Mouse (Mus musculus): ENCODE measurements around the gene Cadm1. TPM values are rescaled to one million over a fixed set of nuclear protein-coding genes. Genes with fewer than 3 reads are reported as not detected.

The Cadm1 gene
- polyA plus RNA-seq, 1 experiment from 2014 or later: 84.9 TPM

DNA sequence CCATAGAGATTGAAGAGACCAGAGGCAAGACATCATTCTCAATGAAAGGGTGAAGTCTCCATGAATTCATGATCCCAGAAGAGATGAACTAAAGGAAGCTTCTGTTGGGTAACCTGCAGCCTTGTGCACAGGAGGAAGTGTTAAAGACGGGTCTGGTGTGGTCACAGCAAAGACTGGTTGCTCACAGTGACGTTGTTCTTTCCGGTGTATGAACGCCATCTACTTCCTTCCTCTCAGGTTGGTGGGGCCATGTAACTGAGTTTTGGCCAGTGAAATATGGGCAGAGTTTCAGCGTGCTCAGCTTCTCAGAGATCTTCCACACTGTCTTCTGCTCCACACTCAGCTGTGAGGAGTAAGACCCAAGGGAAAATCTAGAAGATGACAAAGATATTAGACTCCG is 363.0 kb downstream of the Cadm1 start:
- Histone ChIP-seq H3K9ac (replicated peaks; ENCODE audit: low read depth) (no peak overlapping the region), H3K36me3 (ENCODE audit: insufficient read depth, low read length) (no peaks in the 10 kb centered on the region), H3K4me1 (ENCODE audit: insufficient read depth, low read depth, low read length) (no peaks in the 10 kb centered on the region), H3K9me3 (ENCODE audit: low read length) (no peaks in the 10 kb centered on the region), H3K27me3 (replicated peaks; ENCODE audit: insufficient read depth, low read length) (no peaks in the 10 kb centered on the region), H3K4me3 (ENCODE audit: low read depth, low read length) (no peak overlapping the region), H3K27ac (ENCODE audit: low read length) (no peak overlapping the region), H3K4me2 (replicated peaks; ENCODE audit: low read depth, low read length) (no peak overlapping the region)
- 76% methylated on average over 6 of the region's 6 CpGs for WGBS
- DNase-seq (ENCODE audit: low spot score) (peak; percentile 11), ATAC-seq (no peak)
- TF ChIP-seq EP300 (IDR thresholded peaks at IDR 0.05): no peak
- no peak for TF ChIP-seq CTCF (IDR thresholded peaks at IDR 0.05)

DNA sequence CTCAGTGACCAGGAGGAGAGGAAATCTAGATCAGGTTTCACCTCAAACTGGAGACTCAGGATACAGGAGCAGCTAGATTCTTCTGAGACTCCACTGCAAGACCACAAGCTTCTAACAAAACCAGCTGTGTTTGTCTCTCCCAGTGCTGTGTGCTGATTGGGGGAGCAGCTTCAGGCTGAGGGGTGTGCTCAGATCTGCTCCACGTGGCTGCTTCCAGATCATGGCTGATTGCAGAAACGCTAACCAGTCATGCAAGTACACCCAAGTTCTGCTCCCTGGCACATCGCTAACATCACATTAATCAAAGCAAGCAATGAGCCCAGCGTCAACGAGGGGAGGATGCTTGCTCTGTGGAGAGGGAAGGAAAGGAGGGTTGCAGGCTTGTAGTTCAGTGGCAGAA is 364.1 kb downstream of the Cadm1 start:
- TF ChIP-seq EP300 (IDR thresholded peaks at IDR 0.05): no peak
- TF ChIP-seq CTCF (IDR thresholded peaks at IDR 0.05): no peak
- no peak overlapping the region for H3K27ac ChIP-seq (ENCODE audit: low read length)
- H3K9ac ChIP-seq (replicated peaks; ENCODE audit: low read depth): no peak overlapping the region
- no peaks in the 10 kb centered on the region for H3K27me3 ChIP-seq (replicated peaks; ENCODE audit: insufficient read depth, low read length)
- no peak overlapping the region for H3K4me3 ChIP-seq (ENCODE audit: low read depth, low read length)
- no peaks in the 10 kb centered on the region for H3K4me1 ChIP-seq (ENCODE audit: insufficient read depth, low read depth, low read length)
- no peak overlapping the region; the same call in 1 of the 2 replicates for H3K4me2 ChIP-seq (replicated peaks; ENCODE audit: low read depth, low read length)
- 0 out of 2 replicates have a peak, but pooled peaks have one; percentile 16 for ATAC-seq
- no peaks in the 10 kb centered on the region for H3K9me3 ChIP-seq (ENCODE audit: low read length)
- no peaks in the 10 kb centered on the region for H3K36me3 ChIP-seq (ENCODE audit: insufficient read depth, low read length)
- DNase-seq (ENCODE audit: low spot score): no peak
- 6% methylated on average over 5 of the region's 5 CpGs for WGBS

DNA sequence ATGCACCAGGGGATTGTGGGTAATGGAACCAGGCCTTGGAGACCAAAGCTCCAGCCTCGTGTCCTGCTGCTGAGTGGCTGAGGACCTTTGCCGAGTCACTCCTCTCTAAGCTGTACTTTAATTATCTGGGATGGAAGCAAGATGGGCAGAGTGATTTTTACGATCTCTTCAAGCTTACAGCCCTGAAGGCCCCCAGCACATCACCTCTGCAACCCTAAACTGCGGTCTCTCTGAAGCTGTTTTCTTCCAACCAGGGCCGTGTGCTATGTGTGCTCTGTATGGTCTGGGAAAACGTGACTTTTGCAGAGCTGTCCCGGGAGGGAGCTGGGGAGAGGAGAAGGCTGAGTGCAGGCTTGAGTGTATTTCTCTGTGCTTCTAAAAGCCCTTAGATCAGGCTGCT is 364.7 kb downstream of the Cadm1 start:
- ATAC-seq: no peak
- no peaks in the 10 kb centered on the region for H3K27me3 ChIP-seq (replicated peaks; ENCODE audit: insufficient read depth, low read length)
- no peak overlapping the region for H3K4me2 ChIP-seq (replicated peaks; ENCODE audit: low read depth, low read length)
- H3K9me3 ChIP-seq (ENCODE audit: low read length): no peaks in the 10 kb centered on the region
- DNase-seq (ENCODE audit: low spot score): no peak
- no peaks in the 10 kb centered on the region for H3K36me3 ChIP-seq (ENCODE audit: insufficient read depth, low read length)
- H3K9ac ChIP-seq (replicated peaks; ENCODE audit: low read depth): no peak overlapping the region
- WGBS: 25% methylated on average over 7 of the region's 7 CpGs
- no peak overlapping the region for H3K4me3 ChIP-seq (ENCODE audit: low read depth, low read length)
- no peaks in the 10 kb centered on the region for H3K4me1 ChIP-seq (ENCODE audit: insufficient read depth, low read depth, low read length)
- H3K27ac ChIP-seq (ENCODE audit: low read length): no peak overlapping the region
- TF ChIP-seq EP300 (IDR thresholded peaks at IDR 0.05): no peak
- TF ChIP-seq CTCF (IDR thresholded peaks at IDR 0.05): no peak

DNA sequence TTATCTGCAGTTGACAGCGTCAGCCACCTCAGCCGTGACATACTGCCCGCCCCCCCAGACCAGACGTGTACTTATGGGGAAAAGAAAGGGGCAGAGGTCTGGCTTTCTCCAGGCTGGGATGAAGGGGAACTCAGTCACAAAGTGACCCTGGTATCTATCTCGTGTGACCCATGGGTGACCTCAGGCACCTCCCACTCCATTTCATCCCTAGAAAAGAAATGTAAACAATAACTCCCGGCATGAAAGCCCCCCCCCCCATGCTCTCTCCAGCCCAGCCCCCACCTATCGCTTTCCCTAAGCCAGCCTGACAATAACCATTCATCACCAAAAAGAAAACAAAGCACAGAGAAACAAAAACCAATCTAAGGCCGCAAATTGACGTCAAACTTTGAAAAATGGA is 365.1 kb downstream of the Cadm1 start:
- Histone ChIP-seq H3K4me2 (replicated peaks; ENCODE audit: low read depth, low read length) (no peak overlapping the region), H3K27ac (ENCODE audit: low read length) (no peak overlapping the region), H3K27me3 (replicated peaks; ENCODE audit: insufficient read depth, low read length) (no peaks in the 10 kb centered on the region), H3K36me3 (ENCODE audit: insufficient read depth, low read length) (no peaks in the 10 kb centered on the region), H3K4me1 (ENCODE audit: insufficient read depth, low read depth, low read length) (no peaks in the 10 kb centered on the region), H3K9ac (replicated peaks; ENCODE audit: low read depth) (no peak overlapping the region), H3K9me3 (ENCODE audit: low read length) (no peaks in the 10 kb centered on the region), H3K4me3 (ENCODE audit: low read depth, low read length) (no peak overlapping the region)
- no peak for TF ChIP-seq CTCF (IDR thresholded peaks at IDR 0.05)
- no peak for TF ChIP-seq EP300 (IDR thresholded peaks at IDR 0.05)
- WGBS: 16% methylated on average over 9 of the region's 9 CpGs
- no peak for DNase-seq (ENCODE audit: low spot score)
- no peak for ATAC-seq

DNA sequence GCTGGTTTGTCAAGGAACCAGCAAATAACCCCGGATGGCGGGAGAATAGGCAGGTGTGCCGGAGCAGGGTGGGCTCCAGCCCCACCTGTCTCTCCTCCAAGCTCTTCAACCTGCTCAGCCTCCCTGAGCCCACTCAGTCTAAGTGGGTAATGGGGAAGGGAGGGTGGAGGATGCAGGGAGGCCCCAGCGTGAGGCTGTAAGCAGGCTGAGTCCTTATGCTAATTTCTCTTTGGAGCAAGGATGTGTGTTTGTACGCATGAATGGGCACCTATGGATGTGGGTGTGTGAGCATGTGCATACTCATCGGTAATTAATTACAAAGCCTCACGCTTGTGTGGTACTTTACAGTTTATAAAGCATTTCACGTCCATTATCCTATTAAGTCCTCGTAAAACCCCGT is 370.8 kb downstream of the Cadm1 start:
- Histone ChIP-seq H3K4me1 (ENCODE audit: insufficient read depth, low read depth, low read length) (no peaks in the 10 kb centered on the region), H3K27me3 (replicated peaks; ENCODE audit: insufficient read depth, low read length) (no peaks in the 10 kb centered on the region), H3K4me3 (ENCODE audit: low read depth, low read length) (no peak overlapping the region), H3K27ac (ENCODE audit: low read length) (no peak overlapping the region), H3K9me3 (ENCODE audit: low read length) (no peaks in the 10 kb centered on the region), H3K36me3 (ENCODE audit: insufficient read depth, low read length) (no peaks in the 10 kb centered on the region), H3K4me2 (replicated peaks; ENCODE audit: low read depth, low read length) (no peak overlapping the region), H3K9ac (replicated peaks; ENCODE audit: low read depth) (no peak overlapping the region)
- 76% methylated on average over 10 of the region's 10 CpGs for WGBS
- TF ChIP-seq EP300 (IDR thresholded peaks at IDR 0.05) (no peak), CTCF (IDR thresholded peaks at IDR 0.05) (no peak)
- DNase-seq (ENCODE audit: low spot score) (no peak), ATAC-seq (no peak)

DNA sequence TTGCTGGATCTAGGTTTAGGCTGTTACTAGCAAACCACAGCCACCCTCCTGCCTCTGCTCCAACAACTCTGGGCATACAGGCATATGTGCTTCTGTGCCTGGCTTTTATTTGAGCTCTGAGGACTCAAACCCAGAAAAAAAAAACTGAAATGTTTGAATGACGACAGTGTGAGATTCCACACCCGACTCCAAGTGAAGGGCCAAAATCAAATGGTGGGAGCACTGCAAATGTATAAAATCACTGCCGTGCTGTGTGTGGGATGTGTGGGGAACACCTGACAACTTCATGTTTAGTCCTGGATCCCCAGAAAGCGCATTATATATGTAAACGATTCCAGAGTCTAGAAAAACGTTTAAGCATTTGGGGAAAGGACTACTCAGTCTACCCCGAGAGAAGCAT is 373.7 kb downstream of the Cadm1 start:
- no peak for ATAC-seq
- H3K27ac ChIP-seq (ENCODE audit: low read length): no peak overlapping the region
- no peak overlapping the region for H3K9ac ChIP-seq (replicated peaks; ENCODE audit: low read depth)
- no peaks in the 10 kb centered on the region for H3K4me1 ChIP-seq (ENCODE audit: insufficient read depth, low read depth, low read length)
- no peak for DNase-seq (ENCODE audit: low spot score)
- H3K9me3 ChIP-seq (ENCODE audit: low read length): no peaks in the 10 kb centered on the region
- no peaks in the 10 kb centered on the region for H3K27me3 ChIP-seq (replicated peaks; ENCODE audit: insufficient read depth, low read length)
- no peak overlapping the region for H3K4me3 ChIP-seq (ENCODE audit: low read depth, low read length)
- no peak overlapping the region for H3K4me2 ChIP-seq (replicated peaks; ENCODE audit: low read depth, low read length)
- 49% methylated on average over 7 of the region's 7 CpGs for WGBS
- H3K36me3 ChIP-seq (ENCODE audit: insufficient read depth, low read length): no peaks in the 10 kb centered on the region
- TF ChIP-seq CTCF (IDR thresholded peaks at IDR 0.05) (no peak), EP300 (IDR thresholded peaks at IDR 0.05) (no peak)

DNA sequence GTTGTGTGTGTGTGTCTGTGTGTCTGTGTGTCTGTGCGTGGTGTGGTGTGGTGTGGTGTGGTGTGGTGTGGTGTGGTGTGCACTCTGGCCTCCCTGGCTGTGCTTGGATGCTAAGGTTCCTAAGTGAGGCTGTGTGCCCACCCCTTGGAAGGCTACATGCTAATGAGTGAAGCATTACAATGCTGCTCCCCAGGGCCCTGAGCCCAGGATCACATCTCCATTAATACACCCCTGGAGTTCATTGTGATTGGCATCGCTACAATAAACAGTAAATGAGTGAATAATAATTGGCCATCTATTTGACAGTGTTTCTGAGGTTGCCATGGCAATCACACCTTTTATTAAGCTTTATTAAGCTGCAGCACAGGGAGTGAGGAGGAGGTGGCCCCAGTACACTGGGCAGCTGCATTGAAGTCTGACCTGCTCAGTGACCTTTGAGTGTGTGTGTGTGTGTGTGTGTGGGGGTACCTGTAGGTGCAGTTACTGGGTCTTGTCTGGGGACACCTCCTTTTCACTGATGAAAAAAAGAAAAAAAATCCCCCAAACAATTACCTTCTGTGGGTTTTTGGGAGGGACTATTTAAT is 374.5 kb downstream of the Cadm1 start:
- Histone ChIP-seq H3K36me3 (ENCODE audit: insufficient read depth, low read length) (no peaks in the 10 kb centered on the region), H3K27me3 (replicated peaks; ENCODE audit: insufficient read depth, low read length) (no peaks in the 10 kb centered on the region), H3K27ac (ENCODE audit: low read length) (no peak overlapping the region), H3K9me3 (ENCODE audit: low read length) (no peaks in the 10 kb centered on the region), H3K4me2 (replicated peaks; ENCODE audit: low read depth, low read length) (no peak overlapping the region), H3K4me3 (ENCODE audit: low read depth, low read length) (no peak overlapping the region), H3K4me1 (ENCODE audit: insufficient read depth, low read depth, low read length) (no peaks in the 10 kb centered on the region), H3K9ac (replicated peaks; ENCODE audit: low read depth) (no peak overlapping the region)
- DNase-seq (ENCODE audit: low spot score): no peak
- ATAC-seq: no peak
- whole genome bisulfite sequencing: 83% methylated on average over 2 of the region's 2 CpGs
- TF ChIP-seq EP300 (IDR thresholded peaks at IDR 0.05) (no peak), CTCF (IDR thresholded peaks at IDR 0.05) (no peak)
